Comparison of ENCODE assay signal across 19 mouse cellular contexts in genomic region chr10:18769909-18770308, GRCm38 (mm10). TPM values are rescaled to one million over a fixed set of nuclear protein-coding genes. Genes with fewer than 3 reads are reported as not detected.
DNase-seq lines count a peak whose midpoint lies in the region; ATAC-seq and TF ChIP-seq lines count a peak whose summit lies in the region.
"Had no signal": no experiment of that assay in that cellular context is flagged by ENCODE, and none has a peak within 500 bp of the region (broad histone marks: within the 10 kb centered on the region; RNA-seq: fewer than 3 reads in every experiment).

No protein-coding gene starts in this region.

- WGBS in forebrain, postnatal 0 days, result 54% methylated on average over 5 of the region's 5 CpGs
- 57% methylated on average over 5 of the region's 5 CpGs for WGBS in forebrain, embryonic 15.5 days
- WGBS in liver, postnatal 0 days (ENCODE audit: insufficient replicate concordance), result 51% methylated on average over 5 of the region's 5 CpGs
- 39% methylated on average over 5 of the region's 5 CpGs for WGBS in liver, embryonic 12.5 days (ENCODE audit: insufficient replicate concordance)

- 0 out of 2 replicates have a peak, but pooled peaks have one; percentile 14 for ATAC-seq in forebrain, postnatal 0 days
- no peak for ATAC-seq in forebrain, embryonic 15.5 days (replicated peaks)
- no peak for ATAC-seq in liver, postnatal 0 days
- ATAC-seq in liver, embryonic 12.5 days, result no peak
- ATAC-seq: hindbrain, embryonic 16.5 days had no signal

- no peak overlapping the region for H3K4me2 ChIP-seq in forebrain, postnatal 0 days (ENCODE audit: low read depth)
- H3K4me2 ChIP-seq in forebrain, embryonic 15.5 days (replicated peaks), result no peak overlapping the region
- H3K4me2 ChIP-seq in liver, postnatal 0 days (ENCODE audit: low read depth, low read length), result no peak overlapping the region
- no peak overlapping the region for H3K4me2 ChIP-seq in liver, embryonic 12.5 days
- H3K4me2 ChIP-seq: liver, embryonic 15.5 days had no signal

- H3K9ac ChIP-seq in forebrain, postnatal 0 days, result no peak overlapping the region
- H3K9ac ChIP-seq in forebrain, embryonic 15.5 days (replicated peaks), result no peak overlapping the region
- H3K9ac ChIP-seq in liver, postnatal 0 days (replicated peaks), result no peak overlapping the region
- no peak overlapping the region for H3K9ac ChIP-seq in liver, embryonic 12.5 days
- H3K9ac ChIP-seq in ES-Bruce4 (ENCODE audit: low read depth, poor library complexity, severe bottlenecking), result no peak overlapping the region
- H3K9ac ChIP-seq: liver, embryonic 15.5 days had no signal

- H3K4me3 ChIP-seq in forebrain, postnatal 0 days (ENCODE audit: low read depth, low read length), result no peak overlapping the region
- no peak overlapping the region for H3K4me3 ChIP-seq in forebrain, embryonic 15.5 days
- no peak overlapping the region for H3K4me3 ChIP-seq in liver, postnatal 0 days (ENCODE audit: low read depth, low read length)
- no peak overlapping the region for H3K4me3 ChIP-seq in liver, embryonic 12.5 days
- no peak overlapping the region for H3K4me3 ChIP-seq in ES-Bruce4 (ENCODE audit: low read depth, low read length)
- H3K4me3 ChIP-seq: liver, embryonic 15.5 days; megakaryocyte, embryonic 14.5 days had no signal

- H3K27ac ChIP-seq in forebrain, postnatal 0 days (ENCODE audit: low read depth, low read length), result no peak overlapping the region
- H3K27ac ChIP-seq in forebrain, embryonic 15.5 days (replicated peaks), result no peak overlapping the region
- no peak overlapping the region for H3K27ac ChIP-seq in liver, postnatal 0 days (ENCODE audit: low read depth)
- H3K27ac ChIP-seq in liver, embryonic 12.5 days, result no peak overlapping the region
- H3K27ac ChIP-seq in ES-Bruce4 (ENCODE audit: insufficient read depth, low read length), result no peak overlapping the region
- H3K27ac ChIP-seq: liver, embryonic 15.5 days had no signal

- no peaks in the 10 kb centered on the region for H3K36me3 ChIP-seq in forebrain, postnatal 0 days (ENCODE audit: insufficient read depth)
- no peaks in the 10 kb centered on the region for H3K36me3 ChIP-seq in forebrain, embryonic 15.5 days
- H3K36me3 ChIP-seq in liver, postnatal 0 days (replicated peaks; ENCODE audit: insufficient read depth, low read length), result no peaks in the 10 kb centered on the region
- no peaks in the 10 kb centered on the region for H3K36me3 ChIP-seq in liver, embryonic 12.5 days
- H3K36me3 ChIP-seq in ES-Bruce4 (ENCODE audit: control insufficient read depth, insufficient read depth, low read length, poor library complexity, severe bottlenecking), result no peaks in the 10 kb centered on the region
- H3K36me3 ChIP-seq: liver, embryonic 15.5 days had no signal

- DNase-seq in forebrain, postnatal 0 days, result no peak
- no peak for DNase-seq in liver, postnatal 0 days
- peak; percentile 6 for DNase-seq in induced T-regulatory cell, adult 2 months (ENCODE audit: low read depth)
- DNase-seq in layer of hippocampus, adult 8-10 months (ENCODE audit: low spot score in 2 of 2), result no peak
- no peak for DNase-seq in heart, postnatal 4 days
- DNase-seq: adrenal gland, postnatal 10 days; cerebellum, postnatal 25 days; heart, postnatal 10 days; left cerebral cortex, postnatal 4 days had no signal

- peak; percentile 20 for TF ChIP-seq CTCF in forebrain, postnatal 0 days (IDR thresholded peaks at IDR 0.05; ENCODE audit: low read depth)
- TF ChIP-seq CTCF in liver, postnatal 0 days (IDR thresholded peaks at IDR 0.05; ENCODE audit: low read depth), result 0 out of 2 replicates have a peak, but pooled peaks have one; percentile 22
- TF ChIP-seq CTCF in ES-Bruce4 (IDR thresholded peaks at IDR 0.05; ENCODE audit: low read depth, low read length), result peak; percentile 15

- no peaks in the 10 kb centered on the region for H3K9me3 ChIP-seq in forebrain, postnatal 0 days (ENCODE audit: low read length)
- peaks cover 4% of the 10 kb centered on the region; the same call in 1 of the 2 replicates for H3K9me3 ChIP-seq in forebrain, embryonic 15.5 days
- no peaks in the 10 kb centered on the region for H3K9me3 ChIP-seq in liver, postnatal 0 days (ENCODE audit: low read length)
- no peaks in the 10 kb centered on the region for H3K9me3 ChIP-seq in liver, embryonic 12.5 days (replicated peaks)
- H3K9me3 ChIP-seq in ES-Bruce4 (replicated peaks; ENCODE audit: control insufficient read depth, insufficient read depth, low read length, poor library complexity, severe bottlenecking), result no peaks in the 10 kb centered on the region
- H3K9me3 ChIP-seq: liver, embryonic 15.5 days had no signal

- no peak for TF ChIP-seq POLR2A in ES-Bruce4 (IDR thresholded peaks at IDR 0.05; ENCODE audit: insufficient read depth, low read length)

- no peaks in the 10 kb centered on the region for H3K27me3 ChIP-seq in forebrain, postnatal 0 days (ENCODE audit: insufficient read depth, low read length)
- H3K27me3 ChIP-seq in forebrain, embryonic 15.5 days, result no peaks in the 10 kb centered on the region
- H3K27me3 ChIP-seq in liver, postnatal 0 days (ENCODE audit: insufficient read depth, low read length), result no peaks in the 10 kb centered on the region
- H3K27me3 ChIP-seq in liver, embryonic 12.5 days (replicated peaks), result no peaks in the 10 kb centered on the region
- no peaks in the 10 kb centered on the region for H3K27me3 ChIP-seq in ES-Bruce4 (ENCODE audit: control insufficient read depth, insufficient read depth, low read length, poor library complexity, severe bottlenecking)
- H3K27me3 ChIP-seq: liver, embryonic 15.5 days had no signal

- H3K4me1 ChIP-seq in forebrain, postnatal 0 days (ENCODE audit: insufficient read depth), result no peaks in the 10 kb centered on the region
- peaks cover 5% of the 10 kb centered on the region; the same call in 1 of the 2 replicates for H3K4me1 ChIP-seq in forebrain, embryonic 15.5 days
- H3K4me1 ChIP-seq in liver, postnatal 0 days (ENCODE audit: insufficient read depth), result no peaks in the 10 kb centered on the region
- H3K4me1 ChIP-seq in liver, embryonic 12.5 days, result no peaks in the 10 kb centered on the region
- no peaks in the 10 kb centered on the region for H3K4me1 ChIP-seq in ES-Bruce4 (ENCODE audit: control insufficient read depth, insufficient read depth, low read length)
- H3K4me1 ChIP-seq: liver, embryonic 15.5 days; megakaryocyte, embryonic 14.5 days had no signal

- TF ChIP-seq EP300 in liver, postnatal 0 days (IDR thresholded peaks at IDR 0.05; ENCODE audit: low read depth), result no peak
- no peak for TF ChIP-seq EP300 in ES-Bruce4 (IDR thresholded peaks at IDR 0.05; ENCODE audit: insufficient read depth, low read depth, low read length)

RNA-seq across cellular contexts. Expression of gene Gm4922, which starts 16.7 kb away (rescaled TPM):
- total RNA-seq in forebrain, postnatal 0 days (2014; rRNA removed), result 0.08 TPM in 1 of 2 replicates, not detected in the other
- 0.21 TPM in 1 of 2 replicates, not detected in the other for polyA plus RNA-seq in forebrain, postnatal 0 days (2015; fragmentation: Nextera tagmentation; extraction: Ambion mirVana)
- polyA plus RNA-seq in forebrain, embryonic 15.5 days (2015; fragmentation: Nextera tagmentation; extraction: Ambion mirVana), result 0.19 and 0.23 TPM in 2 replicates
- not detected in 2 replicates for polyA plus RNA-seq in liver, postnatal 0 days (2015; fragmentation: Nextera tagmentation; extraction: Ambion mirVana)
- polyA plus RNA-seq in liver, embryonic 12.5 days (2016; fragmentation: Nextera tagmentation; extraction: Ambion mirVana), result not detected in 2 replicates
- polyA plus RNA-seq in ES-Bruce4 (2011; ENCODE audit: insufficient read depth, insufficient read length, low read depth, missing spikeins), result not detected in 2 replicates
- total RNA-seq in layer of hippocampus, adult 8-10 months (2022), result not detected
- not detected for total RNA-seq in heart, postnatal 4 days (2021)
- total RNA-seq: adrenal gland, postnatal 10 days; gastrocnemius, postnatal 4 days; heart, postnatal 10 days; layer of hippocampus, postnatal 10 days; left cerebral cortex, postnatal 4 days; monocyte, adult 5-6 weeks had no signal
- polyA plus RNA-seq: liver, embryonic 15.5 days had no signal

RNA-seq across cellular contexts. Expression of gene Arfgef3, which starts 26.2 kb away (rescaled TPM):
- total RNA-seq in forebrain, postnatal 0 days (2014; rRNA removed), result 26.6 and 34.8 TPM in 2 replicates
- 2.5 and 4.8 TPM in 2 replicates for polyA plus RNA-seq in forebrain, postnatal 0 days (2015; fragmentation: Nextera tagmentation; extraction: Ambion mirVana)
- 5.0 TPM in 2 replicates for polyA plus RNA-seq in forebrain, embryonic 15.5 days (2015; fragmentation: Nextera tagmentation; extraction: Ambion mirVana)
- polyA plus RNA-seq in liver, postnatal 0 days (2015; fragmentation: Nextera tagmentation; extraction: Ambion mirVana), result 0.01 TPM in 2 replicates
- 0.04 and 0.05 TPM in 2 replicates for polyA plus RNA-seq in liver, embryonic 12.5 days (2016; fragmentation: Nextera tagmentation; extraction: Ambion mirVana)
- 4.8 and 5.0 TPM in 2 replicates for polyA plus RNA-seq in ES-Bruce4 (2011; ENCODE audit: insufficient read depth, insufficient read length, low read depth, missing spikeins)
- 10 to 100 TPM; 76.1 to 88.8 (median 81.9) TPM for total RNA-seq in layer of hippocampus, adult 8-10 months (2022)
- total RNA-seq in heart, postnatal 4 days (2021), result 1 to 10 TPM; 2.1 TPM
- total RNA-seq: monocyte, adult 5-6 weeks; neutrophil, adult 5-6 weeks had no signal
